Mouse (Mus musculus) ovary, postnatal 36 days (tissue): ENCODE data around the gene Ndufb6.
A peak's percentile ranks its signal among the peaks of the same experiment; 100 is the strongest.

Experiments used
- DNase-seq: peaks from one replicate; pipeline ENCODE4 v3.0.0; 2022; ENCODE audit warnings: low spot score, mixed read lengths

Gene Ndufb6

GRCm38 (mm10) chr4:40254385-40255103 is 24.7 kb downstream of the Ndufb6 start:
- DNase-seq = no peak

GRCm38 (mm10) chr4:40253766-40254165 is 25.5 kb downstream of the Ndufb6 start:
- DNase-seq = no peak

- no peak for DNase-seq
Measured at GRCm38 (mm10) chr4:40250984-40251383, 28.2 kb downstream of the Ndufb6 start.

- no peak for DNase-seq
Measured at GRCm38 (mm10) chr4:40244035-40244434, 35.2 kb downstream of the Ndufb6 start.

GRCm38 (mm10) chr4:40243006-40243405 is 36.2 kb downstream of the Ndufb6 start:
- DNase-seq = no peak

GRCm38 (mm10) chr4:40241928-40242327 is 37.3 kb downstream of the Ndufb6 start:
- no peak for DNase-seq

GRCm38 (mm10) chr4:40240272-40240744 is 38.9 kb downstream of the Ndufb6 start:
- DNase-seq = no peak

GRCm38 (mm10) chr4:40239409-40240271 is 39.6 kb downstream of the Ndufb6 start, which contains the start of gene Ddx58:
Gene Ddx58, minus strand, starts transcription at chr4:40239828.
- DNase-seq = peak; percentile 36

GRCm38 (mm10) chr4:40238483-40239408 is 40.5 kb downstream of the Ndufb6 start:
- peak; percentile 53 for DNase-seq

- DNase-seq = no peak
Measured at GRCm38 (mm10) chr4:40236829-40237228, 42.4 kb downstream of the Ndufb6 start.

GRCm38 (mm10) chr4:40234256-40234655 is 45.0 kb downstream of the Ndufb6 start:
- no peak for DNase-seq

GRCm38 (mm10) chr4:40233062-40233664 is 46.1 kb downstream of the Ndufb6 start:
- DNase-seq = no peak

GRCm38 (mm10) chr4:40229723-40230122 is 49.5 kb downstream of the Ndufb6 start:
- no peak for DNase-seq

- DNase-seq = no peak
Measured at GRCm38 (mm10) chr4:40227886-40228285, 51.3 kb downstream of the Ndufb6 start.

GRCm38 (mm10) chr4:40227131-40227530 is 52.1 kb downstream of the Ndufb6 start:
- DNase-seq = no peak

GRCm38 (mm10) chr4:40226095-40226494 is 53.1 kb downstream of the Ndufb6 start:
- no peak for DNase-seq

- DNase-seq = no peak
Measured at GRCm38 (mm10) chr4:40221876-40222585, 57.2 kb downstream of the Ndufb6 start.

GRCm38 (mm10) chr4:40221004-40221760 is 58.0 kb downstream of the Ndufb6 start:
- DNase-seq = no peak
